Mouse (Mus musculus) c-Kit-positive CD71-negative TER-119-negative erythroid progenitor cells, embryonic 14.5 days (primary cell): ENCODE measurements around the gene Arl14ep.
"Not testable (repeated sequence)": the region's sequence is repeated elsewhere in the genome, so short reads cannot be mapped to it uniquely, and the experiment has no call there.

Experiments used
- DNase-seq: peaks from one replicate; pipeline ENCODE4 v3.0.0-alpha.2; 2013; ENCODE audit warnings: low read depth

Arl14ep gene

DNA sequence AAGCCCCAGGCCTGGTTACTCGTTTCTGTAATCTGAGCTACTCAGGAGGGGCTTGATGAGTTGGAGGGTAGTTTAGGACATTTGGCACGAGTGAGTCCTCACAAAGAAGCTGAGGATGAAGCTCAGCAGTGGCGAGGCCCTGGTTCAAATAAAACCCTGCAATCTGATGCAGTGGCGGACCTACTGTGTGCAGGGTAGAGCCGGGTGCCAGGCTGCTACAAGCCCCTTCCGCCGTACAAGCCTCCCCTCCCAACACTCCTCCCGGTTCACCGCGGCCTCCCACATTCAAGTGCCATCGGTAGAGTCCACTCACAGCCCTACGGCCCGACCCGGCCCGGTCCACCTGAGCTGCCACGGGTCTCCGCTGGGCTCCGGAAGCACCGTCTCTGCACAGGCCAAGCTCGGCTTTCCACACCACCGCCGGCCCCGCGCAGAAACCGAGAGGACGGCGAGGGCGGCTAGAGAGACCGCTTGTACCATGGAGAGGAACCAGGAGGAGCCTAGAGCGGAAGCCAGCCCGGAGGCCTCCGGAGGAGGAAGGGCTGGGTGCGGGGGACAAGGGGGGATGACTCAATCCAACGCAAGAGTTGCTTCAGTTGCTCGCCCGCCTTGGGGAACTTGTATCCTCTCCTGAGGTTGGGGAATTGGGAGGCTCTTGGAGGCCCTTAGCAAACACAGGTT is at the start of gene Arl14ep:
Gene Arl14ep, minus strand, starts transcription at position 466 of the 681 bp plus-strand sequence.
- peak; percentile 76 for DNase-seq

DNA sequence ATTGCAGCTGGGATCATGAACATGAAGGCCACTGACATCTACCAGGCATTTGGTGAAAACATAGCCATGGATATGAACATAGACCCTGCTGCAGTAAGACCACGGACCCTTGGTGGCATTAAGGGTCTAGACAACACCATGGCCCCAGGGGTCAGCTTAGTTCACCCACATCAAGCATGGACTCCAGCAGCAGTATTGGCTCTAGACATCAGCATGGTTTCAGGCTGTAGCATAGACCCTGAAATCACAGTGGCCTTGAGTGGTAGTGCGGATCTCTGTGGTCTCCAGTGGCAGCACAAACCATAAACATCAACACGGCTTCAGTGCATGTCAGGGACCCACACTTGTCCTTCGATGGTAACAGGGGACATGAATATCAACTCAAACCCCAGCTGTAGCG is 48.5 kb upstream of the Arl14ep start:
- no peak for DNase-seq

DNA sequence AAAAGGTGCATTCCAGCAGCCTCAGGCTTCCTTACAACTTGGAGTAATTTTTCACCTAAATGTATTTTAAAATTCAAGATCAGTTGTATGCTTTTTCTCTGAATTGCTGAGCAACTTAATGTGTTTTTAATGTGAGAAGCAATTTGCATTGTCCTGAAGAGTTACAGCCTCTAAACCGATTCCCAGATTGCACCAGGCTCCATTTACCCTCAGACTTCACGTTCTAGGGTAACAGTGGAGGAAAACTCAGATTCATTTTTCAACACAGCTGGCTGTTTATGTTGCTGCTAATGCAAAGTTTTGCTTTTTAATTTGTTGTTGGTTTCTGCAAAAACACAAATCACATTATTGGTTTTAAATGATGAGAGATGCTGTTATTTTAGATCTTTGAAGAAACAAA is 45.1 kb upstream of the Arl14ep start:
- DNase-seq, result no peak

DNA sequence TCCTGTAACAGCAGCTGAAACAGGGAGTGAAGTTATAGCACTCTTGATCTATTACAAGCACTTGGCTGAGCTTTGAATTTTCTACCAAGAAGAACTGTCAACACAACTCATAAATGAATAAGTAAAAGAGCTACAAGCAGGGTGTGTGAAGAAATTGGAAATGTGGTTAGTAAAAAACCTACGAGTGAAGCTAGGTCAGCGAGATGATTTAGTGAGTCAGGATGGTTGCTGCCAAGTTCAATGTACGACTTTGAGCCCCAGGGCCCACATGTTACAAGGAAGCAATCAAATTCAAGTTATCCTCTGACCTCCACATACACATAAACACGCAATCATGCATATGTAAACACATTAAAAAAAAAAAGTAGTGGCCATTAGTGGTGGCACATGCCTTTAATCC is 38.9 kb upstream of the Arl14ep start:
- DNase-seq, result no peak

DNA sequence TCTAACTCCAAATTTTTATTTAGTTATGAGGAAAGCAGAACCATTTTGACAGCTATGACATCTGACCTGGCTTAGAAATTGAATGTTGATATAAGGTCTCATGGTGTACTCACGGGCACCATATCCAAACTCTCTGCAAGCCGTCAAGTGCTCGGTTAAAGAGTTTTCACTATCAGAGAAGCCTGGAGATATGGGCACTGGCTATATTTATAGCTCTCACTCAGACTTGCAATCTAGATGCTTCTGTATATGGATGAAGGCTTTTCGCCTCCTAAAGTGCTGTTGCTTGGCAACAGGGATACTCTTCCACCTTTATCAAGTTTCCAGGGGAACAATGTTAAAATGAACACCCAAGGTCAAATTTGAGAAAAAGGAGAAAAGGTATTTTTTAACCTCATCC is 38.1 kb upstream of the Arl14ep start:
- DNase-seq, result no peak

DNA sequence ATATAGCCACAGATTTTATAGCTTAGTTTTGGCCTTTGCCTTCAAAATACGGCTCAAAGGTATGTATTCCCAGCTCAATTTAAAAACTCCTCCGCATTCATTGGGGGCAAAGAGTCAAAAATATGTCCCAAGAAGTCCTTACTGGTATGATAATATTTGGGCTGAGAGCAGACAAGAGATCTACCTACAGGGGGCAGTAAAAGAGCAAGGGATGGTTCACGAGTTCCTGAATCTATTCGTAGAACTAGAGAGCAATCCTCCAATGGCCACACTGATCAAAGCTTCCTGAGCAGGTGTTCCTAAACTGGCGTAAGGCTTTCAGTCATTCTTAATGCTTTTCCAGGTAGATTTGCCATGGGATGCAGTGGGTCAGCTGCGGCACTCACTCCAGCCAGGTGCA is 35.9 kb upstream of the Arl14ep start:
- no peak for DNase-seq

DNA sequence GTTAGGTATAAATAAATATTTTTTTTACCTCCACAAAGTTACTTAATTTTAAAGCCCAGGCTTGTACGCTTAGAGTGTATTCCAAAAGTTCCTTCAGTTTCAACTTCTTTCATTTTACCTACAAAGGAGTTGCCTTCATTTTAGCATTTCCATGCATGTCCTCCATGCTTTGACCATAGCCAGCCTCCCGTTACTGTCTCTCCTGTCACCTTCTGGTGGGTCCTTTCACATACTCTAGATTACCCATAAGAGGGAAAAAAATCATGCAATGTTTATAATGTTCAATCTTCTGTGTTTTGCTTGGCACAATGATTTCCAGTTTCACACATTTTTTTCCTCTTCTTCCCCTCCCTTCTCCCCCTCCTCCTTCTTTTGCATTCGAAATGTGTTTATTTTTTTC is 32.2 kb upstream of the Arl14ep start:
- no peak for DNase-seq

DNA sequence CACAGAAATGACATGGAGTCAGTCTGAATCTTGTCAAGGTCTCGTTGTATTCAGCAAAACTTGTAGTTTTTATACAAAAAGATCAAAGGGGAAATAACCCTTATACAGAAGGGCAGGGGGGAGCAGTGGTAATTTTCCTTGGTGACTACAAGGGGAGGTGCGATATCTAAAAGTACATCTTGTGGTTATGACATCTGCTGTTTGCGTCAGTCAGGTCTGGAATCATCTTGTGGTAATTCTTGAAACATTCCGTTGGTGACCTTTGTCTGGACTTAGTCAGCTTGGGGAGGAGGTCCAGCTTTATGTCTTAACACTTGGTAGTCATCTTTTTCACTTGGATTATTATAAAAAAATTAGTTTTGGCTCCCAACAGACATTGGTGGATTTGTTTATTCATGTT is 31.7 kb upstream of the Arl14ep start:
- DNase-seq, result not testable (repeated sequence)

DNA sequence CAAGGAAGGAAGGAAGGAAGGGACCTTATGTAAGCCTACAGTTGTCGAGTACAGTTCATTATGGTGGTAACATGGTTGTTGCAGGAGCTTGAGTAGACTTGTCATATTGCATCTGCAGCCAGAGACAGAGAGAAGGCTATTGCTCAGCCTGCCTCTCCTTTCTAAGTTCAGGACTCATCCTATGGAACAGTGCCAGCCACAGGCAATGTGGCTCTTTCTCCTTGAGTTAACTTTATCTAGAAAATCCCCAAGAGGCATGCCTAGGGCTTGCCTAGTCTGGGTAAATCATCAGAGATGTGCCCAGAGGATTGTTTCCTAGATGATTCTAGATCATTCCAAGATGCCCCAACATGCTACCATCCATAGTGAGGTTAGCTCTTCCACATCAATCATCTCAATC is 17.0 kb upstream of the Arl14ep start:
- DNase-seq, result no peak

DNA sequence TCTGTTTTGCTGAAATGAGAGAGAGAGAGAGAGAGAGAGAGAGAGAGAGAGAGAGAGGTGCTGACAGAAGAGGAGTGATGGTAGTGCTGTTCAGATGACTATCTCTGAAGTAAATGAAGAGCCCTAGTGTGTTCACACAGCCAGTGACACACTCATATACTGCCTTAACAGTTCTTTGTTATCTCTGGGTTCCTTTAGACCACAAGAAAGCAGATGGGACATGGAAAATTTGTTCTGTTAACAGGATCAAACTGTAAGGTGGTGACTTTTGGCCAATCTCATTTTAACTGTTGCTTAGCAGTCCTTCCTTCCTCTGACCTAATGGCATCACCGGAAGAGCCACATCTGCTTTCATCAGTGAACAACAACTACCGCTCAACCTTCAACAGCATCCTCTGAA is 10.7 kb upstream of the Arl14ep start:
- no peak for DNase-seq

DNA sequence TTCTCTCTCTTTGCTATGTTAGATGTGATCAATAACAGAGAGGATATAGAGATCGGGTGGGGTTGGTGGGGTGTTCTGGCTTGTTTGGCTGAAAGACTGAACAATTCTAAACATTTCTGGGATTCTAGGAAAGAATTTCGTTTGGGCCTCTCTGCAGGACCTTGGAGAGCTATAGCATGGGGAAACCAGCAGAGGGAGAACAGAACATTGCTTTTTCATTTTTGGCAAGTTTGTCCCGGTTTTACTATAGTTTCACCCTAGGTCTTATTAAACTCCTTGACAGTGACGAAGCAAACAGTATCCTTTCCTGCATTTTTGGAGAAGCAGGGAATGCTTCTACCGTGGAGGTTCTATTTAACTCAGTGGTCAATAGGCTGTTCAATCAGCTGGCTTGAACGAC is 8.3 kb upstream of the Arl14ep start:
- no peak for DNase-seq

DNA sequence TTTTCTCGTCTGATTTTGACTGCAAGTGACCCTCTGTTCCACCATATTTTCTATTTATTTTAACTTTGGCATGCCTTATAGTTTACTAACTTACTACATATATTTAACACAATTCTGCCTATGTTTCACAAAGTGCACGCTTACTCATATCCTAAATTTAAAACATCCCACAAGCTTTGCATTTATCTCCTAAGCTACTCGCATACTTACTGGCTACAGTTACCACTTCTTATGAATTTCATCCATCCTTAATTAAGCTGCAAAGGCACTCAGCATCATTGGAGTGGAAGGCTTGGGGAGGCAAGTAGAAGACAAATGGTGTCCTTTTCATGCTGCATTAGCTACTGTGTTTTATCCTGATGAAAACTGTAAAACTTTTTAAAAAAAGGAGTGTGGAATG is 2.2 kb upstream of the Arl14ep start:
- DNase-seq, result no peak

DNA sequence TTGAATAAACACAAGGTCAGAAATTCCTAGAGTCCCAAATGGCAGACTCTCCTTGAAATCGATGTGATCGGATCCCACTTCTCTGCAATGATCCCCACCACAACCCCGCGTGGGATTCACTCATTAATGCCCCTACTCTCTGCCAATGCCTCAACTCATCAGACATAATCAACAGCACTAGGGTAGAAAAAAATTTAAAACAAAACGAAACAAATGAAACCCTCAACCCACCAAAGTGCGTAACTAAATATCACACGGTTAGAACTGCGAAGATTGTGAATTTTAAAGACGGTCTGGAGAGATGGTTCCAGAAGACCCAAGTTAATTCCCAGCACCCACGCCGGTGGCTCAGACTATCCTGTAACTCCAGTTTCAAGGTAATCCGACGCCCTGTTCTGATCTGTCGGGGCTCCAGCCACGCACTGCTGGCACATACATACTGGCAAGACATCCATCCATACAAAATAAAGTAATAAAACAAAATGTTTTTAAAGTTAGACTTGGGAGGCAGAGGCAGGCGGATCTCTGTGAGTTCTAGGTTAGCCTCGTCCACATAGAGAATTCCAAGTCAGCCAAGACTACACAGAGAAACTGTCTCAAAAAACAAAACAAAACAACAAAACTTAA is 779 bp downstream of the Arl14ep start:
- no peak for DNase-seq

DNA sequence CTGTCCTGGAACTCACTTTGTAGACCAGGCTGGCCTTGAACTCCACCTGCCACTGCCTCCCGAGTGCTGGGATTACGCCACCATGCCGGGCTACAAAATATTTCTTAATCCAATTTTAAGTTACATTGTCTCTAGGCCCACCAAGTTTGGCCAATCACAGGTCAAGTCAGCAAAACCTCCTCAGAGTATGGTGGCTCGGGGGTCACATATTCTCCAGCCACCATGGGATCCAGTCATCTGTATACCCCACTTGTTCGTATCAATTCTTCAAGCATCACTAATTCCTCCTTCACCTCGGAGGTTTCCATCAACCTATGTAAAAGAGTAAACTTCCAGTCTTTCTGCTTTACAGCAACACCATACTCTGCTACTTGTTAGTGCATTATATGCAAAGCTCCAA is 1.4 kb downstream of the Arl14ep start:
- no peak for DNase-seq

DNA sequence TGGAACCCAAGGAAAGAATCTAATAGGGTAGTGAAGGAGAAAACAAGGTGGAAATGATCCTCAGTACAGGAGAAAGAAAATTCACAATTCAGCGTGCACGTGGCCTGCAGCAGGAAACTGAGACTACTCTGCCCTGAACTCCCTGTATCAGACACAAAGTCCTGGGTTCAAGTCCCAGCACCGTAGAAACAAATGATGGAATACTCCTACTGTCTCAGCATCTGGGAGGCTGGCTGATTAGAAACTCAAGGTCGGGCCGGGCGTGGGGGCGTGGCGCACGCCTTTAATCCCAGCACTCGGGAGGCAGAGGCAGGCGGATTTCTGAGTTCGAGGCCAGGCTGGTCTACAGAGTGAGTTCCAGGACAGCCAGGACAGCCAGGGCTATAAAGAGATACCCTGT is 3.3 kb downstream of the Arl14ep start:
- no peak for DNase-seq

DNA sequence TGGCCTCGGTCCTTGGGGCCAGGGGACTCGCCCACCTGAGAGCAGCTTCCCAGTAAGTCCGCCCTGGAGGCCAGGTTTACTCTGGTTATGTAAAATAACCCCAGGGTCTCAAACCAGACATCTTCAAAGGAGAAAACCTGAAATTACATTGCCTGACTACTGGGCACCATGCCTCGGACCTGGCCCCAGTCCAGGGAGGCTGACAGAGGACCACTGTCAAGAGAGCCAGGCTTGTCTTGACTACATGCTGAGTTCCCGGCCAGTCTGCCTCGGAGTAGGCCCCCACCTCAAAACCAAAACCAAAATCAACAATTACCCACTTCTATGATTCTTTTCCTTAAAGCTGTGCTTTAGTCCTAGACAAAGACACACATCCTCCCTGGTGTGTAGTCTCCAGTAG is 5.9 kb downstream of the Arl14ep start:
- no peak for DNase-seq

DNA sequence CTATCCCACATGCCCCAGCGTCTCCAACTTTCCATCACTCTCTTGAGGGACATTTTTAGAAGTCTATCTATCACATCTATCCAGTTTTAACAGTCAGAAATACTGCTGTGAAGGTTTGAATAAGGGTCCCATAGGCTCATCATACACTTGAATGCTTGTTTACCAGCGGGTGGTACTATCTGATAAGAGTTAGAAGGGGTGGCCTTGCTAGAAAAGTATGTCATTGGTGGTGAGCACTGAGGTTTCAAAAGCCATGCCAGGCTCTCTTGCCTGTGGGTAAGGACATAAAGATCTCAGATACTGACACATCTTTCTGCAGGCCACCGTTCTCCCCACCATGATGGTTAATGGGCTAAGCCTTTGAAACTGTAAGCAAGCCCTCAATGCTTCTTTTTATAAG is 10.7 kb downstream of the Arl14ep start:
- no peak for DNase-seq

DNA sequence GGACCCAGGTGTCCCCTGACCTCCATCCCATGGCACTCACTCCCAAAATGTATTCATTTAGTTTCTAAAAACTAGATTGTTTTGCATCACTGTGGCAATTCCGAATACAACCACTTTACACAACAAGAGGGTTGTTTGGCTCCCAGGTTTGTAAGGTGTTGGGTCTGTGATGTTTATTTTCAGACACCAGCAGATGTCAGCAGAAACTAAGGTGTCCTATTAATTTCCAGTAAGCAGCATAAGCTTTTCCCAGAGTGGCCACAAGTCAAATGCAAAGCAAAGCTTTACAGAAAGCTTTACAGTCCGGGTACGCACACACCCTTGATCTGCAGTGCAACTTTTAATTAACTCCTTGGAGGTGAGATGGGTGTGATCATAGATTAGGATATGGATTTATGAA is 12.6 kb downstream of the Arl14ep start:
- DNase-seq, result no peak

DNA sequence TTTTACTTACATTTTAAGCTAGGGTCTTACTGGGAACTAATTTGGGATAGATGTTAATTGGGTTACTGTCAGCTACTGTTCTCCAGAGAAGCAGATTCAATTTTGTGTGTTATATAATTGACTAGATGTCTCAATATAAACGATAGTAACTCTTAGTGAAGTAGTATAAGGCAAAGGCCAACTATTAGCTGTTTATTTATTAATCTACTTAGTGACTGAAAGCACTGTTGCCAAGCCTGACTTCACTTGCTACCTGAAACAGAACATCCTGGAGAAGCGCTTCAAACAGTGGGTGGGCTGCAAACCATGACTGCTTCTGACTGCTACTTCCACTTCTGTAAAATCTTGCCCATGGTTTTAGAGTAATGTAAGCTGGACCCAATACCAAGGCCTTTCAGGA is 13.2 kb downstream of the Arl14ep start:
- no peak for DNase-seq

DNA sequence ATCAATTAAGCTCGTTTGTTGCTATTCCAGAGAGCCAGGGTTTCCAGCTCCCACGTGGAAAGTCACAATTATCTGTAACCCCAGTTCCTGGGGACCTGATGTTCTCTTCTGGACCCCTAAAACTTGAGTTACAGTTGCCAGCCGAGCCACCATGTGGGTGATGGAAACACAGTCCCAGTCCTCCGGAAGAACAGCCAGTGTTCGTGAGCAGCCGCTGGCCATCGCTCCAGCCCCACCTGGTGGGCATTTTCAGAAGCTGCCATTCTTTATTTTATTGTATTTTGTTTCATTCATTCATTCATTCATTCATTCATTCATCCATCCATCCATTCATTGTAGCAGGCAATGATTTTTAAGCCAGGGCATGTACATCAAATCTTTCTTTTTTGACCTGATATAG is 14.0 kb downstream of the Arl14ep start:
- DNase-seq, result no peak

DNA sequence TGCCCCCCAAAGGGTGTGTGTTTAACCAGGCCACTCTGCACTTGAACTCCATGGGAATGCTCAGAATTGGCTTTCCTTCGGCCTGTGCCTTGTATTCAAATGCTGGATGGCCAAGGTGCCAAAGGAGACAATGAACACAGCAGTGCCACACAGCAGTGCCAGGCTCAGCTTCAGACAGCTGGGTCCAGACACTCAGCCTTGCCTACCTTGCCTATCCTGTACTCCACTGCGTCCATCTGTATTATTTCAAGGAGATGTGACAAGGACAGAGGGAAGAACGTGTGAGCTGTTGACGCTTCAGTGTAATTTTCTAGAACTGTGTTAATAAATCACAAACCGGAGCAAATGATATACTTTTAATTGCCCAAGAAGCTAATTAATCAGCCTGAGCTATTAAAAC is 14.8 kb downstream of the Arl14ep start:
- DNase-seq, result no peak

DNA sequence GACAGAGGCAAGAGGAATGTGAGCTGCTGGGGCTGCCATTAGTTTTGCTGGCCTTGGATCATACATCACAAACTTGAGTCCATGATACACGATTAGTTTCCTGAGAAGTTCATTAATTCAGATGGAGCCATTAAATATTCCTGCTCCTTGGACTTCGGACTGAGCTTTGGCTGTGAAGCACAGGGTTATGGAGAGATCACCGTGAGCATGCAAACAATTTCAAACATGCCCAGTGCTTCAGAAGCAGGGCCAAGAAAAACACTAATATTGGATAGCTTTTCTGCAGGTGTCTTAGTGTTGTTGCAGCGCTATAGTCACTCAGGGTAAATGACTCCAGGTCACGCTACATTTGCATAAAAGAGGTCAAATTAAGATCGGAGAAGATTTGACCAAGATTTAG is 15.3 kb downstream of the Arl14ep start:
- DNase-seq, result no peak

DNA sequence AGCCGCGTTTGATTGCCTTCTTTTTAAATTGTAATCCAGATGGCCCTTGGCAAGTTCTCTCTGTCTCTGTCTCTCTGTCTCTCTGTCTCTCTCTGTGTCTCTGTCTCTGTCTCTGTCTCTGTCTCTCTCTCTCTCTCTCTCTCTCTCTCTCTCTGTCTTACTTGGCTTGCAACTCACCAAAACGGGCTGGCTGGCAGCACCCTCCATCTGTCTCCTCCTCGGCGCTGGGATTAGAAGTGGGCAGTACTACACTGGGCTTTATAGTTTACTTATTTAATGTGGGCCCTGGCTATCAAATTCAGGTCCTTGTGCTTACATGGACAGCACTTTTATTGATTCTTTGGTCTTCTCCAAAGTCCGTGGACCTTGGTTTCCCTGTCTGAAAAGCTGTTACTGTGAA is 18.1 kb downstream of the Arl14ep start:
- DNase-seq, result no peak

DNA sequence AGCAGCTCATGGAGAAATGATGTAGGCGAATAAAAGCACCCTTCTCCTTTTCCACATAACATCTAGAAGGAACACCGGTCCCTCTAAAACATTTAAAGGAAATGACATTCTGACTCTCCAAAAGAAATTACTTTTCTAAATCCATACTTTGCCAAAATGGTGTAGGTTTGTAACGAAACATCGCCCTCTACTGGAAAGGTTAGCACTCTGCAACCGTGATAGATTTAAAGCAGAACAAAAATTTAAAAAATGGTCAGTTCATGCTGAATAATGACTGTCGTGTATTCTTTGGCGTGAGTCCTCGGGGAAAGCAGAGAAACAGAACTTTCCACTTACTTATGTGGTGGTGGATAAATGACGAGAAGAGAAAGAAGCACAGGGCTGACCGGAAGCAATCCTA is 18.6 kb downstream of the Arl14ep start:
- no peak for DNase-seq
